Mouse (Mus musculus): ENCODE data around the gene Furin. TPM values are rescaled to one million over a fixed set of nuclear protein-coding genes. Genes with fewer than 3 reads are reported as not detected.

Furin gene
- polyA plus RNA-seq, 1 experiment = 117 TPM

DNA sequence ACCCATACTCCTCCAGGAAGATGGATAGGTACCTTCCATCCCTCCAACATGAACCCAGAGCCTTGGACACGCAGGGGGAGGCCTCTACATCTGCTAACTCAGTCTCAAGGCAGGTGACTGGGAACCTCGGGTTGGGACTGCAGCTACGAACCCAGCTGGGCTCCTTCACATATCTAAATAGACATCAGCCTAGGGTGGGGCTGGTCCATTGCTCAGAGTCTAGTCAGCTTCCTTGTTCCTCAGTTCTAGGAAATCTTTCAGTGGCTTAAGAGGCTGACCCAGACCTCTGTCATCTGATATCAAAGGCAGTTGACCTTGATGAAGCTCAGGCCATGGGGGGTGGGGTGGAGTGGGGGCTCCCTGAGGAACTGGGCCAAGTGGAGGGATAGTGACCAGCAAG, 14.0 kb upstream of the Furin start:
- Histone ChIP-seq H3K4me1 (ENCODE audit: control insufficient read depth, insufficient read depth, insufficient read length, low read length) (peaks cover 17% of the 10 kb centered on the region), H3K4me3 (ENCODE audit: low read depth, low read length) (no peak overlapping the region), H3K27me3 (ENCODE audit: control insufficient read depth, insufficient read depth, low read length) (no peaks in the 10 kb centered on the region), H3K36me3 (ENCODE audit: control insufficient read depth, insufficient read depth, low read length) (no peaks in the 10 kb centered on the region), H3K27ac (ENCODE audit: insufficient read depth, low read depth, low read length) (no peak overlapping the region)
- 22% methylated on average over 3 of the region's 3 CpGs for WGBS
- no peak for TF ChIP-seq CTCF (IDR thresholded peaks at IDR 0.05; ENCODE audit: extremely low read depth, insufficient read length, insufficient replicate concordance, low read depth, low read length)
- no peak for TF ChIP-seq POLR2A (IDR thresholded peaks at IDR 0.05; ENCODE audit: low read depth, low read length)

DNA sequence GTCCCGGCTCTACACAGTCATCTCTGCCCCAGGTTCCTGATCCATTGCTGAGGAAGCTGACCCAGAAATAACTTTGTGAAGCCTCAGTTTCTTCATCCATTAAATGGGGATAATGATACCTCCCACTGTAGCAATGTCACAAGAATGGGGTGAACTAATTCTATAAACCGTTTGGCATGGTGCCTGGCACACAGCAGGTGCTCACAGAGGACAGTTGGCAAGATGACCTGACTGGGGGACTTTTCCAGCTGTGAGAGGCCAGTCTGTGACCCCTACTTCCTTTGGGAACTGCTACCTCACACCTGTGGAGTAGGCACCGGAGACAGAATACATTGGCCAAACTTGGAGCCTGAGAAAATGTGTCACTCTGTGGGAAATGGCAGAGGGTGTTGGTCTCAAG, 12.8 kb upstream of the Furin start:
- TF ChIP-seq CTCF (IDR thresholded peaks at IDR 0.05; ENCODE audit: extremely low read depth, insufficient read length, insufficient replicate concordance, low read depth, low read length) = no peak
- no peak for TF ChIP-seq POLR2A (IDR thresholded peaks at IDR 0.05; ENCODE audit: low read depth, low read length)
- no peak overlapping the region for H3K4me3 ChIP-seq (ENCODE audit: low read depth, low read length)
- no peaks in the 10 kb centered on the region for H3K27me3 ChIP-seq (ENCODE audit: control insufficient read depth, insufficient read depth, low read length)
- WGBS = 74% methylated on average over 3 of the region's 3 CpGs
- peaks cover 16% of the 10 kb centered on the region for H3K4me1 ChIP-seq (ENCODE audit: control insufficient read depth, insufficient read depth, insufficient read length, low read length)
- no peaks in the 10 kb centered on the region for H3K36me3 ChIP-seq (ENCODE audit: control insufficient read depth, insufficient read depth, low read length)
- H3K27ac ChIP-seq (ENCODE audit: insufficient read depth, low read depth, low read length) = no peak overlapping the region

DNA sequence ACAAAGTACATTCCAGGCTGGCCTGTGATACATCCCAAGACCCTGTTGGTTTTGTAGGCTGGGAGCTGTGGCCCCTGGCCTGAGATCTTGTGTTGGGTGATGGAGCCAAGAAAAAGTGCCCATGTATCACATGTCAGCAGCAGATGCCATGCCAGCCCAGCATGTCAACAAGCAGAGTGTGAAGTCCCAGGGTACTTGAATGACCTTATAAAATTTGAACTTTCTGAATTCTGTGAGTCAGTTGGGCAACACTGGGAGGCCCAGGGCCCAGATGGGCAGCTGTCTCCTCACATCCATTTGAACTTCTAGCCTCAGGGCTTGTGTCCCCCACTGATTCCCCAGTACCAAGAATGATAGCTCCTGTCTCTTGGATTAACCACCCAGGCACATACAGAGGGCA, 12.4 kb upstream of the Furin start:
- Histone ChIP-seq H3K36me3 (ENCODE audit: control insufficient read depth, insufficient read depth, low read length) (no peaks in the 10 kb centered on the region), H3K27ac (ENCODE audit: insufficient read depth, low read depth, low read length) (no peak overlapping the region), H3K4me3 (ENCODE audit: low read depth, low read length) (no peak overlapping the region), H3K4me1 (ENCODE audit: control insufficient read depth, insufficient read depth, insufficient read length, low read length) (peaks cover 16% of the 10 kb centered on the region), H3K27me3 (ENCODE audit: control insufficient read depth, insufficient read depth, low read length) (no peaks in the 10 kb centered on the region)
- TF ChIP-seq POLR2A (IDR thresholded peaks at IDR 0.05; ENCODE audit: low read depth, low read length) = no peak
- no peak for TF ChIP-seq CTCF (IDR thresholded peaks at IDR 0.05; ENCODE audit: extremely low read depth, insufficient read length, insufficient replicate concordance, low read depth, low read length)

DNA sequence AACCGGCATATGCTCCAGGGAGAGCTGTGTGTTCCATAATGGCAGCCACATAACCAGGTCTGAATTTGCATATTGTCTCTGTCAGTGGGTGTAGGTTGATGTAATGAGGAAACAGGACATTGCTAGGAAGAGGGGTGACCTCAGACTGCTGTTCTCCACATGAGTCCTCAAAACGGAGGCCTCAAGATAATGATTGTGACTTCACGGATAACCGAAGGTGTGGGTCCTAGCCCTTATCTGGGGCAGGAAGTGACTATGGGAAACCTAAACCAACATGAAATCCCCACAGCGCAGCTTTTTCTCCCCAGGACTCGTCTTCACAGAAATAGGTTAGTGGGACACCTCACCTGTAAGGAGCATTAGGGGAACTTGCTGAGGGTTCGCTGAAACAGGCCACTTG, 11.7 kb upstream of the Furin start:
- WGBS = 87% methylated on average over 7 of the region's 7 CpGs

DNA sequence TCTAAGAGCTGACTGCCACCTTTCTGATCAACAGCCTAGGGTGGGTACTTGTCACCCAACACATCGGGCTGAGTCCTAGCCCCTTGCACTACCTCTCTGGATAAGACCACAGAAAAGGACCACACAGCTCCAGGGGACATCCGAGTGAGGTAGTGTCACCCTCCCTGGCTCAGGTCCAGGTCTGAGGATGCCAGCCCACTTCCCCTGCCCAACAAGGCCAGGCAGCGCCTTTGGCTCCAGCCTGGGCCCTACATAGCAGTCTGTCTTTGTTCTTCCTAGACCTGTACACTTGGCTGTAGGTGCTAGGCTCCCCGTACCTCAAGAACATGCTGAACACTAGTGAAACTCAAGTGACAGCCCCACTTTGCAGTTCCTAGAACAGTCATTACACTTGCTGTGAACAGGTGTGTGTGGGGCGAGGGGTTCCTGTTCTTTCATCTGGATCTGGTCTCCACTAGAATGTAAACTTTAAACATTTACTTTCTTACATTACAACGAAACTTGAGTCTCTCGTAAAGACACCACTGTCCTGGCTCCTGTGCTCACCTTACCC, 9.1 kb upstream of the Furin start:
- H3K27ac ChIP-seq (ENCODE audit: insufficient read depth, low read depth, low read length) = no peak overlapping the region
- no peaks in the 10 kb centered on the region for H3K27me3 ChIP-seq (ENCODE audit: control insufficient read depth, insufficient read depth, low read length)
- H3K36me3 ChIP-seq (ENCODE audit: control insufficient read depth, insufficient read depth, low read length) = no peaks in the 10 kb centered on the region
- WGBS = 81% methylated on average over 7 of the region's 7 CpGs
- no peak overlapping the region for H3K4me3 ChIP-seq (ENCODE audit: low read depth, low read length)
- H3K4me1 ChIP-seq (ENCODE audit: control insufficient read depth, insufficient read depth, insufficient read length, low read length) = peaks cover 9% of the 10 kb centered on the region; the same call in 1 of the 2 replicates
- TF ChIP-seq CTCF (IDR thresholded peaks at IDR 0.05; ENCODE audit: extremely low read depth, insufficient read length, insufficient replicate concordance, low read depth, low read length) (no peak), POLR2A (IDR thresholded peaks at IDR 0.05; ENCODE audit: low read depth, low read length) (no peak)

More for the DNA sequence above, 11.7 kb upstream of the Furin start:
- Histone ChIP-seq H3K4me1 (ENCODE audit: control insufficient read depth, insufficient read depth, insufficient read length, low read length) (peaks cover 16% of the 10 kb centered on the region), H3K4me3 (ENCODE audit: low read depth, low read length) (no peak overlapping the region), H3K27ac (ENCODE audit: insufficient read depth, low read depth, low read length) (no peak overlapping the region), H3K36me3 (ENCODE audit: control insufficient read depth, insufficient read depth, low read length) (no peaks in the 10 kb centered on the region), H3K27me3 (ENCODE audit: control insufficient read depth, insufficient read depth, low read length) (no peaks in the 10 kb centered on the region)
- TF ChIP-seq CTCF (IDR thresholded peaks at IDR 0.05; ENCODE audit: extremely low read depth, insufficient read length, insufficient replicate concordance, low read depth, low read length) (no peak), POLR2A (IDR thresholded peaks at IDR 0.05; ENCODE audit: low read depth, low read length) (no peak)

DNA sequence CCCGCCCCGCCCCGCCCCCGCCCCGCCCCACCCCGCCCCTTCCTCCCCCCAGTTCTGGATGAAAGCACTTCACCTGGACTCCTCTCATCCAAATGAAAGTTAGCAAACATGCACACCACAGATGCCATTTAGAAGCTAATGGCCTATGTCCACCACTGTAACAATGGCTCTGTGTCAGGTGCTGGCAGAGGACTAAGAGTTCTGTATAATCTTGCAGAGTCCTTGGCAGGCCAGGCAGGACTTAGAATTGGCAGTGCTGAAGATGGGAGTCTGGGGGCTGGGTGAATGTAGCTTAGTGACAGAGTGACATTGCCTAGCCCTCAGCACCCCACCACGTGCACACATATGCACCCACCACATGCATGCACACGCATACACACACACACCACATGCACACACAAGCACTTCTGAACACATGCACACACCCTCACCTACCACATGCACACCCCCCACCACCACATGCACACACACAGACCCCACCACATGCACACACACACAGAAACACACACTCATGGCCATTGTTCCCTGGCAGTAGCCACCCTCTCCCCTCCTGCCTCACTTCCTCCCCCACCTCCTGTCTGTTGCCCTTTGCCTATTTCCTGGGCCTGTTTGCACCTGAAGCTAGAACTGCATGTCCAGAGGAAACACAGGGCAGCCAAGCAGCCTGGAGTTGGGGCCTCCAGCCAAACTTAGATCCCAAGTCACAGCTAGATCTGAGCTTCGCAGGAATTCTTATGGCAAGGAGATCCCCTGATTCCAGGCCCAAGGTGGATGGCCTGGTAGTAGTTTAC, 8.5 kb upstream of the Furin start:
- Histone ChIP-seq H3K27me3 (ENCODE audit: control insufficient read depth, insufficient read depth, low read length) (no peaks in the 10 kb centered on the region), H3K36me3 (ENCODE audit: control insufficient read depth, insufficient read depth, low read length) (no peaks in the 10 kb centered on the region), H3K4me1 (ENCODE audit: control insufficient read depth, insufficient read depth, insufficient read length, low read length) (peaks cover 4% of the 10 kb centered on the region; the same call in 1 of the 2 replicates), H3K4me3 (ENCODE audit: low read depth, low read length) (no peak overlapping the region), H3K27ac (ENCODE audit: insufficient read depth, low read depth, low read length) (no peak overlapping the region)
- no peak for TF ChIP-seq CTCF (IDR thresholded peaks at IDR 0.05; ENCODE audit: extremely low read depth, insufficient read length, insufficient replicate concordance, low read depth, low read length)
- TF ChIP-seq POLR2A (IDR thresholded peaks at IDR 0.05; ENCODE audit: low read depth, low read length) = no peak
- WGBS = 64% methylated on average over 9 of the region's 9 CpGs

DNA sequence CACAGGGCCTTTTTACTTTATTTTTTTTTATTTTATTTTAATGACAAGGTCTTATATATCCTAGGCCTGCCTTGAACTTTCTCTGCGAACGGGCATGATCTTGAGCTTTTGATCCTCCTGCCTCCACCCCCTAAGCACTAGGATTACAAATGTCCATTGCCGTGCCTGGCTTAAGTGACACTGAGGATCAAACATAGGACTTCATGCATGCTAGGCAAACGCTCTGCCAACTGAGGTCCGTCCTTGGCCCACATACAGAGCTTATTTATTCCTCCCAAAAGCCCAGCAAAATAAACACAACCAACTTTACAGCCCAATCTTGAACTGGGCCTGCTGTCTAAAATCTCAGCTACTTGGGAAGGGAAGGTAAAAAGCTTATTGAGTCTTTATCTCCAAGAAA, 7.5 kb upstream of the Furin start:
- H3K4me1 ChIP-seq (ENCODE audit: control insufficient read depth, insufficient read depth, insufficient read length, low read length) = peaks cover 4% of the 10 kb centered on the region
- H3K36me3 ChIP-seq (ENCODE audit: control insufficient read depth, insufficient read depth, low read length) = no peaks in the 10 kb centered on the region
- 86% methylated on average over 5 of the region's 5 CpGs for WGBS
- TF ChIP-seq CTCF (IDR thresholded peaks at IDR 0.05; ENCODE audit: extremely low read depth, insufficient read length, insufficient replicate concordance, low read depth, low read length) = no peak
- TF ChIP-seq POLR2A (IDR thresholded peaks at IDR 0.05; ENCODE audit: low read depth, low read length) = no peak
- H3K27ac ChIP-seq (ENCODE audit: insufficient read depth, low read depth, low read length) = no peak overlapping the region
- H3K27me3 ChIP-seq (ENCODE audit: control insufficient read depth, insufficient read depth, low read length) = no peaks in the 10 kb centered on the region
- H3K4me3 ChIP-seq (ENCODE audit: low read depth, low read length) = no peak overlapping the region

Data from small intestine, adult 2 months (tissue).